Mouse (Mus musculus) MEL (cell line): ENCODE data around the gene Mblac1.

Source experiments
- CTCF ChIP-seq, 3 experiments: IDR thresholded peaks in 2 of 3; conservative IDR thresholded peaks in 1 of 3; 2 replicates each; pipeline ENCODE4 v1.5.1; 2011 to 2012; ENCODE audit warnings: low read length in 3 of 3, low read depth in 2 of 3, mild to moderate bottlenecking in 2 of 3, improper control_type of control experiment in 1 of 3, inconsistent platforms in 1 of 3, mixed read lengths in 1 of 3, moderate library complexity in 1 of 3; ENCODE audit not compliant: control insufficient read depth in 1 of 3, insufficient read depth in 1 of 3, poor library complexity in 1 of 3, severe bottlenecking in 1 of 3
- MEF2A ChIP-seq: IDR thresholded peaks from 2 replicates; pipeline ENCODE4 v1.6.1; 2014; ENCODE audit warnings: low read depth, mild to moderate bottlenecking, inconsistent platforms, low read length, improper control_type of control experiment; ENCODE audit not compliant: poor library complexity, insufficient replicate concordance, severe bottlenecking; ENCODE audit errors: extremely low read depth
- NRF1 ChIP-seq: IDR thresholded peaks from 2 replicates; pipeline ENCODE4 v1.6.1; 2014; ENCODE audit warnings: low read depth, mild to moderate bottlenecking, inconsistent platforms, low read length, improper control_type of control experiment, moderate library complexity; ENCODE audit not compliant: poor library complexity, insufficient read depth, severe bottlenecking
- ZC3H11A ChIP-seq: IDR thresholded peaks from 2 replicates; pipeline ENCODE4 v1.6.1; 2012; ENCODE audit warnings: low read depth, mild to moderate bottlenecking, inconsistent platforms, low read length, improper control_type of control experiment

- TF ChIP-seq ZC3H11A (no peak), CTCF (IDR thresholded peaks at IDR 0.05 in 2 of 3, conservative IDR thresholded peaks at IDR 0.05 in 1 of 3; ENCODE audit: control insufficient read depth in 1 of 3, insufficient read depth in 1 of 3, low read depth in 2 of 3, low read length in 3 of 3, poor library complexity in 1 of 3, severe bottlenecking in 1 of 3) (no peak), NRF1 (no peak), MEF2A (no peak)
Measured at GRCm38 (mm10) chr5:138194755-138195345, 736 bp downstream of the Mblac1 start.
